Mouse (Mus musculus) lung, postnatal 0 days (tissue): ENCODE results near the gene Olfr5. TPM values are rescaled to one million over a fixed set of nuclear protein-coding genes. Genes with fewer than 3 reads are reported as not detected.

Experiments used
- ATAC-seq: fragments of 200-750 bp; cut with Nextera tagmentation; 2 replicates; pipeline ENCODE4 v1.8.0; 2017; ENCODE audit warnings: moderate library complexity
- DNase-seq: peaks from one replicate; pipeline ENCODE4 v3.0.0-alpha.2; 2016; ENCODE audit warnings: low spot score
- H3K27ac ChIP-seq: fragments of 300-500 bp; sonication (generic); 2 replicates; pipeline ENCODE4 v1.5.1; 2014; ENCODE audit warnings: antibody characterized with exemption, mild to moderate bottlenecking, low read length, mixed read lengths
- H3K27me3 ChIP-seq: fragments of 300-500 bp; sonication (generic); replicated peaks from 2 replicates; pipeline ENCODE4 v1.6.1; 2014; ENCODE audit warnings: low read length, mixed read lengths; ENCODE audit not compliant: insufficient read depth
- H3K36me3 ChIP-seq: fragments of 300-500 bp; sonication (generic); 2 replicates; pipeline ENCODE4 v1.6.1; 2014; ENCODE audit warnings: low read length, mixed read lengths; ENCODE audit not compliant: insufficient read depth
- H3K4me1 ChIP-seq: fragments of 300-500 bp; sonication (generic); 2 replicates; pipeline ENCODE4 v1.6.1; 2014; ENCODE audit warnings: antibody characterized with exemption, low read depth, low read length, mixed read lengths; ENCODE audit not compliant: insufficient read depth
- H3K4me2 ChIP-seq: fragments of 300-500 bp; sonication (generic); replicated peaks from 2 replicates; pipeline ENCODE4 v1.6.1; 2014; ENCODE audit warnings: low read depth, mild to moderate bottlenecking, low read length, moderate library complexity, mixed read lengths
- H3K4me3 ChIP-seq: fragments of 300-500 bp; sonication (generic); 2 replicates; pipeline ENCODE4 v1.5.1; 2014; ENCODE audit warnings: low read depth, low read length
- H3K9ac ChIP-seq: fragments of 300-500 bp; sonication (generic); replicated peaks from 2 replicates; pipeline ENCODE4 v1.6.1; 2014; ENCODE audit warnings: low read depth, mild to moderate bottlenecking
- H3K9me3 ChIP-seq: fragments of 300-500 bp; sonication (generic); 2 replicates; pipeline ENCODE4 v1.6.1; 2016; ENCODE audit warnings: low read length, mixed read lengths
- CTCF ChIP-seq: IDR thresholded peaks from 2 replicates; pipeline ENCODE4 v1.5.1; 2016; ENCODE audit warnings: antibody characterized with exemption, mild to moderate bottlenecking
- EP300 ChIP-seq: IDR thresholded peaks from 2 replicates; pipeline ENCODE4 v1.6.1; 2016; ENCODE audit warnings: antibody characterized with exemption, mild to moderate bottlenecking, control low read depth
- WGBS: fragments of 180-500 bp; shearing (Covaris S2); extraction: QIAGEN DNeasy Blood & Tissue Kit; methylation state at CpG from one replicate; pipeline ENCODE4 v1.1.7; 2014; 5-methylcytosine and 5-hydroxymethylcytosine counted together
- polyA plus RNA-seq: library from polyadenylated mRNA; unstranded; fragments of >200 nt; fragmentation: Nextera tagmentation; extraction: Ambion mirVana; gene quantifications from 2 replicates; pipeline ENCODE4 v1.2.1, GENCODE M21; 2015

Gene Olfr5
- polyA plus RNA-seq, 1 experiment from 2014 or later: not detected

DNA sequence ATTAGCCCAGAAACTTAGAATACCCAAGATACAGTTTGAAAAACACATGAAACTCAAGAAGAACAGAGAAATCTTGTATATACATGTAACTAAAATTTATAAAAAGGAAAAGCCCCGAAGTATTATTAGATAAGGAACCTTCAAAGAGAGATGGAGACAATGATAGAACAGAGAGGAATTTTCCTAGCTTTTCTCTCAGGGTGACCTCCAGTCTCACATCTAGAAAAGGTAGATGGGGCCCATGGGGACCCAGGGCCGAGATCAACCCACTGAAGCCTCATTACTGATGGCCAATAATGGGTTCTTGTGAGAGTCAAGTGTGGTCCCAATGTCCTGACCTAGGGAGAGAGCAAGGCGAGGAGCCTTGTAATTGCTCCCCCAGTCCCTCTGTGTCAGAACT, 48.4 kb downstream of the Olfr5 start, which contains the start of gene Olfr1344:
Olfr1344 (plus strand) TSS at position 301 of the 400 bp plus-strand sequence.
- Histone ChIP-seq H3K9ac (no peak within 1 kb of the TSS), H3K4me1 (no peaks in the 10 kb centered on the region), H3K4me2 (no peak within 1 kb of the TSS), H3K36me3 (no peaks in the 10 kb centered on the region), H3K27ac (no peak within 1 kb of the TSS), H3K27me3 (no peaks in the 10 kb centered on the region), H3K4me3 (no peak within 1 kb of the TSS), H3K9me3 (no peaks in the 10 kb centered on the region)
- DNase-seq: no peak
- TF ChIP-seq EP300 (no peak), CTCF (no peak)
- no peak for ATAC-seq
- 64% methylated on average over 3 of the region's 3 CpGs for WGBS

DNA sequence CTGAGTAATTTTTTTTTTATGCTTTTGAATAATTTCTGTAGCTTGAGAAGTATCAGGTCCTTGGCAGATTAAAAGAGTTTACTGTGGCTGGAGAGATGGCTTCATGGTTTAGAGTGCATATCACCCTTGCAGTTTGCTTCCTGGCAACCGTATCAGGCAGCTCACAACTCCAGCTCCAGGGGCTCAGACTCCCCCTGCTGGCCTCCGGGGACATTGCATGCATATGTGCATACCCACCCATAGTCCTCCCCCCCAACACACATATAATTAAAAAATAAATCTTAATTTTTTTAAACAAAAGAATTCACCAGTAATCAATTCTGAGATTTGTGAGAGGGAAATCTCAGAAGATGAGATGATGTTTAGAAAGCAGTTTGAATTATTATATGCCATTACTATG, 56.4 kb downstream of the Olfr5 start:
- Histone ChIP-seq H3K27ac (no peak overlapping the region), H3K4me2 (no peak overlapping the region), H3K9ac (no peak overlapping the region), H3K4me1 (no peaks in the 10 kb centered on the region), H3K9me3 (no peaks in the 10 kb centered on the region), H3K36me3 (no peaks in the 10 kb centered on the region), H3K4me3 (no peak overlapping the region), H3K27me3 (no peaks in the 10 kb centered on the region)
- no peak for TF ChIP-seq EP300
- TF ChIP-seq CTCF: peak; percentile 62
- 40% methylated on average over 2 of the region's 2 CpGs for WGBS
- peak; percentile 6 for DNase-seq
- no peak for ATAC-seq

DNA sequence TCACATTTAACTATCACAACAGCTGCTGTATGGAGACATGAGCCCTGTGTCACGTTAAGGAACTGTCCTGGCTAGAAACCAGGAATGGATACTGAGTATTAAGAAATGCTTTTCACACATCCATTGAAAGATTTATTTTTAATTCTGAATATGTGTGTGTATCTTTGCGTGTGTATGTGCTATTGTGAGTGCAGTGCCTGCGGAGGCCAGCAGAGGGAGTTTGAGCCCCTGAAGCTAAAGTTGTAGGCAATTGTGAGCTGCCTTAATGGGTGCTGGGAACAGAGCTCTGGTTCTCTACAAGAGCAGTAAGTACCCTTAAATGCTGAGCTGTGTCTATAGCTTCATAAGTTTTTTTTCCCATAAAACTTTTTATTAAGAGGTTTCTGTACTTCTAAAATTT, 57.4 kb downstream of the Olfr5 start:
- DNase-seq (no peak), ATAC-seq (no peak)
- Histone ChIP-seq H3K4me2 (no peak overlapping the region), H3K27me3 (no peaks in the 10 kb centered on the region), H3K27ac (no peak overlapping the region), H3K9ac (no peak overlapping the region), H3K4me3 (no peak overlapping the region), H3K4me1 (no peaks in the 10 kb centered on the region), H3K9me3 (no peaks in the 10 kb centered on the region), H3K36me3 (no peaks in the 10 kb centered on the region)
- WGBS: 79% methylated on average over 3 of the region's 3 CpGs
- TF ChIP-seq CTCF: 0 out of 2 replicates have a peak, but pooled peaks have one; percentile 13
- TF ChIP-seq EP300: no peak

Other genes starting within 250 kb of the Olfr5 start
- gene Epp13, start 234.2 kb downstream of the Olfr5 start, polyA plus RNA-seq: not detected in 2 replicates
- 4.7 and 5.5 TPM in 2 replicates for gene Zfp667, start 200.4 kb downstream of the Olfr5 start, polyA plus RNA-seq
- 2.8 and 4.0 TPM in 2 replicates for gene Zfp583, start 155.7 kb downstream of the Olfr5 start, polyA plus RNA-seq
- 0.18 and 0.21 TPM in 2 replicates for gene Gm3854, start 143.2 kb downstream of the Olfr5 start, polyA plus RNA-seq
- gene Zfp78, start 123.7 kb downstream of the Olfr5 start, polyA plus RNA-seq: 1.6 and 2.5 TPM in 2 replicates
- gene Zfp28, start 103.6 kb downstream of the Olfr5 start, polyA plus RNA-seq: 5.0 and 5.3 TPM in 2 replicates
- gene Smim17, start 88.2 kb downstream of the Olfr5 start, polyA plus RNA-seq: not detected in 2 replicates
- not detected in 2 replicates for gene Gm20715, start 76.7 kb downstream of the Olfr5 start, polyA plus RNA-seq
- not detected in 2 replicates for gene Olfr1344, start 48.3 kb downstream of the Olfr5 start, polyA plus RNA-seq
- not detected in 2 replicates for gene Olfr1336, start 30.8 kb downstream of the Olfr5 start, polyA plus RNA-seq
- gene Olfr1346, start 19.8 kb downstream of the Olfr5 start, polyA plus RNA-seq: not detected in 2 replicates
- not detected in 2 replicates for gene Olfr1347, start 12.8 kb upstream of the Olfr5 start, polyA plus RNA-seq
- gene Olfr1348, start 21.8 kb upstream of the Olfr5 start, polyA plus RNA-seq: not detected in 2 replicates
- gene Olfr1349, start 36.0 kb upstream of the Olfr5 start, polyA plus RNA-seq: not detected in 2 replicates
- not detected in 2 replicates for gene Olfr1350, start 77.9 kb upstream of the Olfr5 start, polyA plus RNA-seq
- 1.0 and 1.6 TPM in 2 replicates for gene Zim1, start 209.5 kb upstream of the Olfr5 start, polyA plus RNA-seq
- gene Peg3, start 243.5 kb upstream of the Olfr5 start, polyA plus RNA-seq: 49.7 and 55.1 TPM in 2 replicates
- 0.71 and 1.1 TPM in 2 replicates for gene Usp29, start 243.6 kb upstream of the Olfr5 start, polyA plus RNA-seq